Mouse (Mus musculus) lung, adult 10 weeks (tissue): Measurements from ENCODE around the gene 1700042G07Rik. TPM values are rescaled to one million over a fixed set of nuclear protein-coding genes. Genes with fewer than 3 reads are reported as not detected.

Source experiments
- polyA plus RNA-seq: library from polyadenylated mRNA; stranded (reverse); fragments of 350-450 nt; fragmentation: Illumina TruSeq; extraction: RNeasy Lipid Tissue Mini Kit (QIAGEN cat#74804); gene quantifications from one replicate; pipeline ENCODE4 v1.2.3, GENCODE M21; 2014; ENCODE audit warnings: low read depth, low replicate concordance; ENCODE audit not compliant: insufficient read depth

Gene 1700042G07Rik
- polyA plus RNA-seq = not detected

GRCm38 (mm10) chr4:116173072-116173471, at the start of gene 1700042G07Rik, which contains the start of gene Gm49337:
TSS of gene 1700042G07Rik (plus strand) at chr4:116173372.
TSS of gene Gm49337 (plus strand) at chr4:116173384.

DNA sequence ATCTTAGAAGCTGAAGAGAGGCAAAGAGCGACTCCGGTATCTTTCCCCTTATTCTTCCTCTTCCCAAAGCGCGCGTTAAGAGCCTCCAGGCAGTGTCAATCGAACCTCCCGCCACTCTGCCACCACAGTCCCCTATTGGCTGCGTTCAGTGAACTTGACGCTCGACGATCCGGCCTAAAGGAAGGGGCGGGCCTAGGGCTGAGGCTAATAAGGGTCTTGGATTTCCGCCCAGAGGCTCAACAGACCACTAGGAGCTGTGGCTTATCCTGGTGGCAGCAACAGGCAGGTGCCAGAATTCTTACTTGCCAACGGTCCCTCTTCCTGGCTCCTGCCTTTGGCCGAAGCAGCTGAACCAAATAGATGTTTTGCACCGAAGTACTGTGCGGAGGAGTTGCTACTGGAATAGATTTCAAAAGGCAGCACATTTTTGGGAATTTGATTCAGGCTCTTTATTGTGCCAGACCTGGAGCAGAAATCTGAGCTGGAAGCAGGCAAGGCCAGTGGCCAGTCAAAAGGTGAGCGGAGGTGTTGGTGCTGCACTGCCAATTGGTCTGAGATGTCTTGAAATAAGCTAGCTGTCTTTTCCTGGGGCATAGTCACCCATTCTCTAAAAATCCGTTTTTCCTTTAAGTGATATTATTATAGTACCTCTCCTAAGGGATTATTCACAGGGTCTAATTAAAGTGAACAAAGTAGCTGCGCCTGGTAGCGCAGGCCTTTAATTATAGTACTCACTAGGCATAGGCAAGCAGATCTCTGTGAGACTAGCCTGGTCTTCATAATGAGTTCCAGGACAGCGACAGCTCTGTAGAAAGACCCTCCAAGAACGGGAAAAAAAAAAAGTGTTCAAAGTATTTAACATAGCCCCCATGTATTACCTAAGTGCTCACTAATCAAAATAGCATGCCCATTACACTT, 49.3 kb upstream of the 1700042G07Rik start, which contains the start of the genes Rad54l and Pomgnt1:
Gene Rad54l (minus strand): TSS at position 89 of the 918 bp plus-strand sequence.
Gene Pomgnt1 (plus strand): TSS at position 239 of the 918 bp plus-strand sequence.

GRCm38 (mm10) chr4:116151238-116151637, 21.9 kb upstream of the 1700042G07Rik start, which contains the start of gene Lurap1:
TSS of gene Lurap1 (minus strand) at chr4:116151338.

DNA sequence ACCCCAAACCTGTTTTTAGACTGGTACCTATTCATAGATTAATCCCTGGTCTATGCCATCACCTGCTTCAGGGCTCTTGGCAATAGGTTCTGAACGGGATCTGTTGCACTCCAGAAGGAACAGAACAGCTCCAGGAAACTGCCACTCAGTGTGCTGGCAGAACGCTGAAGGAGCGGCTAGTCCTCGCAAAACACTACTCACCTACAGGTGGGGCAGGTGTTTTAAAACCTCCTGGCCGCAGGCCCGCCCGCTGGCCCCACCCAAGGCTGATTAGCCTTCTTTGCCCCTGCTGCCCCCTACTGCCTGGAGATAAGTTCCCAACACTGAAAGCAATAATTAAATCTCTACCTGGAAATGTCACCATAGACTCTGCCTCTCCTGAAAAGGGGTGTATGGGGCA, 5.8 kb upstream of the 1700042G07Rik start, which contains the start of gene Tspan1:
Gene Tspan1 (minus strand): TSS at position 198 of the 400 bp plus-strand sequence.

DNA sequence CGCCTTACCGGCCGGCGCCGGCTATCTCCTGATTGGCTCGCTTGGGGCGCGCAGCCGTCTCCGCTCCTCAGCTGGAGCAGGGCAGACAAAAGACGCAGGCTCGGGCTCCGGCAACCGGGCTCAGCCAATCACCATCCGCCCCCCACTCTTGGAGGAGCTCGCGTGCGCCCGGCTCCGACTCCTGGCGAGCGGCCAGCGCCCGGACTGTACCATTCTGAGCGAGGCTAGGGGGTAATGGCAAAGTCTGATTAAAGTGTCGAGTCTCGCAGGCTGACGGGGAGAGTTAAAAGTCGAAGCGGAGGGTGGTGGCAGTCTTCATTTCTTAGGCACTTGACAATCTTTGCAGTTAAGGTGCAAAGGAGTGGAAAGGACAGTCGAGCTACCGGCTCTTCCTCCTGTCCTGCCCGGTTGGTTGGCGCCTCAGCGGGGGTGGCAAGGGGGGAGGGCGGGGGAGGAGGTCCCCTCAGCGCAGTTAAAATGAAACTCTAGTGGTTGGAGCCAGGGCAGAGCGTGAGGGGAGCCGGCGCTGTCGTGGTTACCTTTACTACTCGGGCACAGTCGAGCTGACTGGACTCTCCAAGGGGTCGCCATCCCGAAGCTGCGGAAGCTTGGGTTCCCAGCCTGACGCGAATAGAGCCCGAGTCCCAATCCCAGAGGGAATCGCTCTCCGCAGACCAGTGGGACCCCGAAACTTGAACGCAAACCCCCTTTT, 48.1 kb downstream of the 1700042G07Rik start, which contains the start of gene Pik3r3:
Gene Pik3r3 (plus strand): TSS at position 479 of the 712 bp plus-strand sequence.

Other genes starting within 250 kb of the 1700042G07Rik start
- not detected for gene Dmbx1, start 233.4 kb upstream of the 1700042G07Rik start, polyA plus RNA-seq
- 8.7 TPM for gene Faah, start 155.4 kb upstream of the 1700042G07Rik start, polyA plus RNA-seq
- 12.6 TPM for gene Nsun4, start 119.5 kb upstream of the 1700042G07Rik start, polyA plus RNA-seq
- 870 TPM for gene Uqcrh, start 98.3 kb upstream of the 1700042G07Rik start, polyA plus RNA-seq
- gene Lrrc41, start 98.1 kb upstream of the 1700042G07Rik start, polyA plus RNA-seq = 15.0 TPM
- gene Rad54l, start 49.7 kb upstream of the 1700042G07Rik start, polyA plus RNA-seq = 0.28 TPM
- gene Pomgnt1, start 49.5 kb upstream of the 1700042G07Rik start, polyA plus RNA-seq = 35.4 TPM
- 2.2 TPM for gene Lurap1, start 22.0 kb upstream of the 1700042G07Rik start, polyA plus RNA-seq
- 84.5 TPM for gene Tspan1, start 5.8 kb upstream of the 1700042G07Rik start, polyA plus RNA-seq
- gene Gm49337, start within 50 bp of the 1700042G07Rik start, polyA plus RNA-seq = not detected
- gene Pik3r3, start 48.2 kb downstream of the 1700042G07Rik start, polyA plus RNA-seq = 4.5 TPM